Mouse (Mus musculus) layer of hippocampus, adult 9-10 months (tissue): Measurements from ENCODE around the gene F8.
"Not testable (repeated sequence)": the region's sequence is repeated elsewhere in the genome, so short reads cannot be mapped to it uniquely, and the experiment has no call there.

ENCODE experiments used
- DNase-seq: peaks from one replicate; pipeline ENCODE4 v3.0.0; 2022; ENCODE audit warnings: low spot score

Gene F8

DNA sequence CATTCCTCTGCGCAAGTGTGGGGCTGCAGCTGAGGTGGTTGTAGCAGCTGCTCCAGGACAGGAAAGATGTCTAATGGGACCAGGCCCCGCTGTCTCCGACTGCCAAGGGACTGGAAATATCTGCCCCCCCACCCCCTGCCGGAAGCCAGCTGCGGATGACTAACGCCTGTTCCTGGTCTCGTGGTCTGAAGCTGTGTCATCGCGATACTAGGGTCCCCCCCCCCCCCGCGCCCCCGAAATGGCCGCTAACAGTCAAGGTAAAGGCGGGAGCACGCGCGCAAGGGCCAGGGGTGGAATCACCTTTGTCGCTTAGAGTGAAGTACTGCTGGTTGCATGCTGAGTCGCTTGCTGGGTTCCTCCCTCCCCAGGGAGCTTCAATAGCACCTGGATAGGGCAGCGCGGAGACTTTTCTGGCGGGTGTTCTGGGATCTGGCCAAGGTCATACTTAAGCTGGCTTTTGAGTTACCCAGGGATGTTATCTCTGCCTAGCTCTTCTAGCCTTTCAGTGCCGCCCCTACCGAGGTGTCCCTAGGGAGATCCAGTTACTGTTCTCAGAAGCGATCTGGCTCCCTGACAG, at the start of gene F8, which contains the start of gene Fundc2:
Gene F8, minus strand, starts transcription at position 421 of the 577 bp plus-strand sequence.
Gene Fundc2, plus strand, starts transcription at position 205 of the 577 bp plus-strand sequence.
- peak; percentile 1 for DNase-seq

DNA sequence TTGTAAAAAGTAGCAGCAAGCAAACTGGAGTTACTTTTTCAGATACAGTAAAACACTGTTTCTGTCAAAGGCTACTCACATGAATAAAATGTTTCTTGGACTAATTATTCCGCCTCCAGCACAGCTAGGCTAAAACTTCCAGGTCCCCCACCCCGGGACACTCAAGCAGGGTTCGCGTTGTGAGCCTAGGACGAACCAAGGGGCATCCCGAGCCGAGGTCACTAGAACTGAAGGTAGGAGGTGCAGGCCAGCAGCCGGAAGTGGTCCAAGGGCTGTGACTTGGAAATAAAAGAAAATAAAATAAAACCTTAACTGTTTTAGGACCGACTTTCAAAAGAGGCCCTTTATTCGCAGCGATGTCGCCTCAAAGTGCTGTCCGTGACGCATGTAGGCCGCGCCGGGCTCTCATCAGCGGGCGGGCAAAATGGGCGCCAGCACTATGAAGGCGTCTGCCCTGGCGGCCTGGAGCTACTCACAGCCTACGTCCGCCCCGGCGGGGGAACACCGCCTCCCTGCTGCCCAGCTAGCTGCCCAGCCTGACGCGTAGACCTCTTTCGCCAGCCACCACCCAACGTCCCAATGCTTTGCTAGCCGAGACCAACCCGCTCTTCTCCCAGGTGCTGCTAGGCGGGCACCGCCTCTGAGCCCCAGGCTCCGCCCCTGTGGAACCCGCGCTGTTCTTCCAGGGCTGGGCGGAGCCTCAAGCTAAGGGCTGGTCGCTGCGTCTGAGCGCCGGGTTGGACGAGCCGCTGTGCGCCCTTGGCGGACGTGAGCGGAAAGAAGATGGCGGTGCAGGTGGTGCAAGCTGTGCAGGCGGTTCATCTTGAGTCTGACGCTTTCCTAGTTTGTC, 33.7 kb upstream of the F8 start, which contains the start of the genes Cmc4, Mtcp1 and Brcc3:
Gene Cmc4, minus strand, starts transcription at position 649 of the 850 bp plus-strand sequence.
Gene Mtcp1, minus strand, starts transcription at position 653 of the 850 bp plus-strand sequence.
Gene Brcc3, plus strand, starts transcription at position 693 of the 850 bp plus-strand sequence.
- peak; percentile 62 for DNase-seq

DNA sequence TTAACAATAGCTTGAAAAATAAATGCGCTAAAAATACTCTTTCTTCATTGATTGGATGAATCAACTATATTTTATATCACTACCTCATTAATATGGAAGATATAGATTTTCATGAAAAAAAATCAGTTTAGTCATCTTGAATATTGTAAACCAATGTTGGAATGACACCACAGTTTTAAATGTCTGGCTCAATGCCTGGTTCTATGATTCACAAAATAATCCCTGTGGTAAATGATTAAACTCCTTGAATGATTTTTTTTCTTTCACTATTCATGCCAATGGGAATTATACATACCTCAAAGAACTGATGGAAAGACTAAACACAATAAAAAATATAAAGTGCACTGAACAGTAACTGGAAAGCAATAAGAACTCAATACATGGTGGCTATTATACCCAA, 27.3 kb upstream of the F8 start:
- no peak for DNase-seq

DNA sequence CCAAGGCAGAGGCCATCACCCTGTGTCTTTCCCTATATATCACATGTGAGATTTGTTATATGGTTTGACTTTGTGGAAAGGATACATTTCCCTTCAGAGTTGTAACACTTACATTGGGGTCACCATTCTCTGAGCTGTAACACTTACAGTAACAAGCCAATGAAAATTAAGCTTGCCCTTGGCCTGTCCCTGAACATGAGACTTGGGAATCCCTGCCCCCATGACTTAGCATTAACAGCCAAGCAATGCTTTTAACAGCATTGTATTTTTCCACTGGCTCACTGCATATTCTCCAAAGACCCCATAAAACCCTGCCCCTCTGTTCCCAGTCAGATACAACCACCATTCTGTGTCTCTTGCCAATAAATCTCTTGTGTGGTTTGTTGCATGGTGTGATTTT, 20.9 kb upstream of the F8 start:
- no peak for DNase-seq

DNA sequence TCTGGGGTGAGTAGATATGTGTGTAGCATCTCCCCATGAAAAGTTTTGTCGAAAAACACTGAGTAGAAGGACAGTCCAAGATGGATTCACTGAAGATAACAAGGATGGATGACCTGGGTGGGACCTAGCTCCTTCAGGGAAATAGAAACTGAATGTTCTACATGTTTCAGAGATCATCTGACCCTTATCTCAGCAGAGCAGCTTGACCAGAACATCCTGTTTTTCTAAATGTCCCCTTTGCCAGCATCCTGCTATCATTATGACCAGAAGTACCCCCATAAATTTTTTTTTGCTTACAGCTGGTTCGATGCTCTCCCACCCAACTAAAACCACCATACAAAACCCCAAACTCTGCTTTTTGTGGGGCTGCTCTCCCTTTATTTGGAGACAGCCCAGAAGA, 20.3 kb upstream of the F8 start:
- no peak for DNase-seq

DNA sequence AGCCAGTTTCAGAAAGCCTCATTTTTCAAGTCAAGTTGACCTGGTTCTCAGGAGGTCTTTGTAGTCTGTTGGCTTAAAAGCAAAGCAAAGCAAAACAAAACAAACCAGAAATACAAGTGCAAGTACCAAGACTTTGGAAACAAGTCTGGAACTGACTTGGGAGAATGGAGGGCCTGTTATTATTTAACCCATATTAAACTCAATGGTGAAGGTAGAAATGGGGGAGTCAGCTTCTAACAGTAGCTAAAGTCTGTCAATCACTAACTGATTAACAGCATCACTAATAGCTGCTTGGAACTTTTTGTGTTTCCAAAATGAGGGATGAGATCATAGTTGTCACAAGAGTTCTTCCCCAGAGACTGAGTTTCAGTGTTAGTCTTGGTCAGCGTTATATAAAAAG, 17.1 kb upstream of the F8 start:
- DNase-seq, result no peak

DNA sequence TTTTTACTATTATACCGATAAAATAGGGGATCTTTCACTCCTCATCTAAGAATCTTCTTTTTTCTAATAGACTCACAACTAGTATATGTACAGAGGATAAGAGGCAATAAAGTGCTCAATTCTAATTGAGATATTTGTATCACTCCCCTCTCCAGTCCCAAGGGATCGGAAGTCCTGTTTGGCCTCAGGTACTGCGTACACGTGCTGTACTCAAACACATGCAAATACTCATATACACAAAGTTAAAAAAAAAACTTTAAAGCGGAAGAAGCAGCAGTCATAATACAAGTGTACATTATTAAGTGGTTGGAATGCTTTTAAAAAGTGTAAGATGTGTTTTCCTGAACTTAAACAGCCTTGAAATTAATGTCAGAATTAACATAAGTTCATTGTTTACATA, 716 bp downstream of the F8 start:
- DNase-seq, result no peak

DNA sequence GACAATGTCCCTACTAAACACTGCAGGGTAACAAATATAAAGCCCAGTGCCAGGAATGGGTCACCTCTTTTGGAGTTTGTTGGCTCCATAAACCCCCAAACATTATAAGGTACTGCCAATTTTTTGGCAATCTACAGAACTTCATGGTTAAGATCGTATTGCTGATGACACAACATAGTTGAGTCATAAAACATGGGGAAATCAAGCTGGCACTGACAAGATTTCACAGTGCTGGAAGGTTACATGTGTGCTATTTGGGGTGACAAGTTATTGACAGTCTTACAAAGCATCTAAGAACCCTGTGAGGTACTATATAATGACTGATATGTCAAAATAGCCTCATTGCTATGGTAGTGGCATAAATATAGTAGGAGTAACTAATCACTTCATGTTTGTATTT, 1.2 kb downstream of the F8 start:
- DNase-seq, result no peak

DNA sequence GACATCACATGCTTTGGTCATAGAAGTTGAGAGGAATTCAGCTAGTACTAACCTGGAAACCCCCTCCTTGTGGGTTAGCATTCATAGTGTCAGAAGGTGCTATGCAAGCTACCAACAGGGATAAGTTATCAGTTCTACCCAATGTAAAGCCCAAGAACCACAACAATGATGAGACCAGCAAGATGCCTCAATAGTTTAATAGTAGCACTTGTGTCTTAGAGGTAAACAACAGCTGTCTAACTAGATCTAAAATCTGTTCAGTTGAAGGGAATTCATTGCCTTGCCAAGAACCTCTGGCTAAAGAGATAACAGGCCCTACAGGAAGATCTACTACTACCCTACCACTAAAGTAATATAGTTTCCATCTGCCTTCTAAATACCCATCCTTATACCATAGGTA, 5.6 kb downstream of the F8 start:
- DNase-seq, result no peak

DNA sequence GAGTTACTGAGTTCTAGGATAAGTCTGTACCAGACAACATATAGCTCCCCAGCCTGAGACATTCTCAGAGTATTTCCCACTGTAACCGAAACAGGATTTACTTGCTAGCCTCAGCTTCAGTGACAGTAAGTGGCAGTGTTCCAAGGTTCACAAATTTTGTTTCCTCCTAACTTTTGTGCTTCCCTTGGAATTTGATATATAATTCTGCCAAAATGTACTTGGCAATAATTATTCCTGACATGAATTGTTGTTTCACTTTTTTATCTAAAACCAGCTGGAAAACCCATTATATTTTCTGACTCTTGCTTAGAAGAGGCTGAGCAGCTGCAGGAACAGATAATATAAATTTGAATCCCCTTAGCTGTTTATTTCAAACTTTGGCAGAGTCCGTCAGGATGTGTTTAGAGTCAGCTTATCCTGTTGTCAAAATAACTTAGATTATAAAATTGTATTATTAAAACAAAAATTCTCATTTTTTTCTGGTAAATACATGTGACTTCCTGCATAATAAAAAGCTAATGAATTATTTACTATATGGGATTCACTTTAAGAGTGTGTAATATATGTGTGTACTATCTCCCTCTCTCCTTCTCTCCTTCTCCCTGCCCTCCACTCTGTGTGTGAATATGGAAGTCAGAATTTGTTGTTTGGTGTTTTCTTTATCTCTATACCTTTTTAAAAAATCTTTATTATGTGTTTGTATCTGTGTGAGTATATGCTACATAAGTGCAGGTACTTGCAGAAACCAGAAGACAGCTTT, 9.6 kb downstream of the F8 start:
- DNase-seq, result no peak

DNA sequence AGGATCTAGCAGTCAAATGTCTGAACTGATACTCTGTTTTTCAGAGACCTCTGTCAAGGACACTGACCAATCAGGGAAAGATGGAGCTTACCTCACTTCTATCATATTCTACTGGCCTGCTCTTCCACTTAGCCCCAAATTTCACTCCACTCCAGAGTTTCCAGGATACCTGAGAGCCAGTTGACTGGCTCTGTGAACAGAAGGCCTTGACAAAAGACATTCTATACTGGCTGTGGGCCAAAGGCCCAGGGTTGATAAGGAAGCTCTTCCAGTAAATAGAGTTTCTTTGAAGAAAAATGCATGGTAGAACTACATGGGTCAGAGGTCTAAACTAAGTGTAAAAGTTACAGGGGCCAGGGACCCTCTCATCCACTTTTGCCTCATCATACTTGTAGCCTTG, 12.2 kb downstream of the F8 start:
- no peak for DNase-seq

DNA sequence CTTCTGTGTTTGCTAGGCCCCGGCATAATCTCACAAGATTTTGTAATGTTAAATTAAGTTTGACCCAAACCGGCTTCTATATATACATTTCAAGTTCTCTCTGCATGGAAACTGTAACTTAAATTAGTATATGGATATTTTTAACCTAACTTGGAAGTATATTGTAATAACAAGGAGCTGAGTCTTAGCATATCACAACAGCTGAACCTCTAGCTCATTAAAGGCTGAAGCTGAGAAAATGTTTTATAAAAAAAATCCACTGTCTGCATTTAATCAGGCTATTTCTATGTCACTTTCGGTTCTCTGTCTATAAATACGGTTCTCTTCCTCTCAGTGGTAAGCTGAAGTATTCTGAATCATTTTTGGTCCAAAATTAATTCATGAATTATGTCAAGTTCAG, 58.9 kb downstream of the F8 start:
- DNase-seq, result no peak

DNA sequence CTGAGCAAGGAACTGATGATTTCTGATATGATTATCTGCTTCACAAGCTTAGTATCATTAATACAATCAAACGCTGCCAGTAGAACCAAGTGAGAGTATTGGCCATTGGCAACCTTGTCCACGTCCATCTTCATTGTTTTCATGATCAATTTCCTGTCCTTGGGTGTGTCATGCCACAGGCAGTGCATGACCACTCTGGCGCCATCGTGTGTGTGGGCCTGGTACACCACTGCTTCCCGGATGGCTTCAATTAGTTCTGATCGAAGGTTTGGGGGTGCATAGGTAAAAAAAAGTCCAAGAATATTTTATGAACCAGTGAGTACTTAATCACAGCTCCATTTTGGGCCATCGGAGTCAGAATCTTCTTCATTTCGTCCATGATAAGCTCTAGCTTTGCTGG, 110.7 kb downstream of the F8 start:
- no peak for DNase-seq

DNA sequence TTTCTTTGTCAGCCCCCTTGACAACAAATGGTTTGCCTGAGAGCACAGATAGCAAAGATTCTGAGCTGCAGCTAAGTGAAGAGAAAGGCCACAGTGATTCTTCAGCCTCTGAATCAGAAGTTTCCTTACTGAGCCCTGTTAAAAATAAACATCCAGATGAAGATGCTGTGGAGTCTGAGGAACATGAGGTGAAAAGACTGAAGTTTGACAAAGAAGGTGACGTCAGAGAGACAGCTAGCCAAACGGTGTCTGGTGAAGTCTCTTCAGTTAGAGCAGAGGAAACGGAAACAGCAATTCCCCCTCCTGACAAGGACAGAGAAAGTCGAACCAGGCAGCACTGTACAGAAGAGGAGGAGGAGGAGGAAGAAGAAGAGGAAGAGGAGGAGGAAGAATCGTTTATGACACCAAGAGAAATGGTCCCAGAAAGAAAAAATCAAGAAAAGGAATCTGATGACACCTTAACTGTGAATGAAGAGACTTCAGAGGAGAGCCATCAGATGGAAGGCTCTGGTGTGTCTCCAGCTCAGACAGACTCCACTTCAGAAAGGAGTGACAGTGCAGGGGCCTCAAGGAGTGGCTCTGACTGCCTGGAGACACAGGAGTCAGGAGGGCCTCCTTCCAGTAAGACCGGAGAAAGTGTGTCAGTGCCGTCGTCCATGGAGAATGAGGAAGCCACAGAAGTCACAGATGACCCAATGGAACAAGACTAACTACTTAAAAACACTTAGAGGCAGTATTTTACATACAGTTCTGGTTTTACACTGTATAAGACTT, 148.6 kb downstream of the F8 start:
- not testable (repeated sequence) for DNase-seq

DNA sequence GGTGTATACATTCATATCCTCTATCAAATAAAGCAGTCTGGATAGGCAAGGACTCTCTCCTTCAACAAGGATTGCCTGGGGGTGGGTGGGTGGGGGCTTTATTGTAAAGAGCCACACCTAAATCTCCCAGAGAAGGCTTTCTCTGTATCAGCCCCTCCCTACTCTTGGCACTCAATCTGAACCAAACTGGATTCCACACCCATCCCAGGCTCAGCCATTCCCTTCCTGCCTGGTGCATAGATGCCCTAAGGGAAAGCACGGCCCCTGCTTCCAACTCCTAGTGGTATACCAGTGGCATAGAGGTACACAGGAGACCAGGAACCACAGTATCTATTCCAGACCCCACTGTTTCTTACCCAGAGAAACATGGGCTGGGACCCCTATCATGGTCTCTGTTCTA, 151.0 kb downstream of the F8 start:
- DNase-seq, result no peak

DNA sequence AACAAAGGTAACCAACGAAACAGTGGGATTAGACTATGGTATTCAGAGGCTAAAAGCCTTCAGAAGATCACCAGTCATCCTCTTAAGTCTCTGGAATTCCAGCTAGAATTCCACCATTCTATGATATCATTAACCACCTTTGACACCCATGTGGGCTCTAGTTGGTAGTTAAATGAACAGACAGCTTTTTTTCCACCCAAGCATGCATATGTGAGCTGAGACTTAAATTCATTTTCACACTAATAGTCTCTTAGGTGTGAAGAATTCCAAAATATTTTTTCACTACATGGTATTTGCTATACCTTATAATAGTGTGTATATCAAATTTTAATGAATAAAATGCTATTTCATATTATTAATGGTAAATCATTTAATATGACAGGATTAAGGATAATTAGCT, 218.7 kb downstream of the F8 start, which contains the start of gene Smim9:
Gene Smim9, minus strand, starts transcription at position 101 of the 400 bp plus-strand sequence.
- no peak for DNase-seq

DNA sequence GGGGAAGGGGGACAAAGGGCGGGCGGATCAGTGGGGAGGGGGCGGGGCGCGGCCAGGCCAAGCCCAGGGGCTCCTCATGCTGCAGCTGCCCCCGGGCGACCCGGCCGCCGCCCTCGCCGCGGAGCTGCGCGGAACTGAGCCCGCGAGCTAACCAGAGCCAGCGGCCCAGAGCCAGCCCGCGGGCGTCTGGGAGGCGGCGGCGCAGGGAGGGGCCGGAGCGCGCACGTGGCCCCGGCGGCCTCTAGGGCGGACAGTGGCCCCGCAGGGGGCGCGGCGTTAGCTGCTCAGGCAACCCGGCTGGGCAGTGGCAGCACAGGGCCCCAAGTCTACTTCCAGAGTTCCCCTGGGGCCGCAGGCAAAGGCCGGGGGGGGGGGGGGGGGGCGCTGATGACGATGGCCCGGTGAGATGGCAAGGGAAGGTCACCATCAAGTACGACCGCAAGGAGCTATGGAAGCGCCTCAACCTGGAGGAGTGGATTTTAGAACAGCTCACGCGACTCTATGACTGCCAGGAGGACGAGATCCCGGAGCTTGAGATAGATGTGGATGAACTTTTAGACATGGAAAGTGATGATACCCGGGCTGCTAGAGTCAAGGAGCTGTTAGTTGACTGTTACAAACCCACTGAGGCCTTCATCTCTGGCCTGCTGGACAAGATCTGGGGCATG, 226.7 kb downstream of the F8 start:
- DNase-seq, result no peak

DNA sequence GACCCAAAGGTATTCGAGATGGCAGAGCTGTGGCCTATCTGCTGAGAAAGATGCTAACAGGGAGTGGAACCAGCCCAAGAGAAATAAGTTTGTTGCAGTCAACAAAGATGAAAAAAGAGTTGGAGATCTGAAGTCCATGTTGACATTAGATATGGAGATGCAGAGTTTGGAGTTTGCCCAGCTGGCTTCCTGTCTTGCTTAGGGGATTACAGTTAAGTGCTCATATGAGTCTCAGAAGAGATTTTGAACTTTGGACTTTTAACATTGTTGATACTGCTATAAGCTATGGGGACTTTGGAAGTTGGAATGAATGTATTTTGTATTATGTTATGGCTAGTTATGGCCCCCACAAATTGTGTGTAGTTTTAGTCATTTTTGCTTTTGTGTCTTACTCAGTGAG, 230.2 kb downstream of the F8 start:
- no peak for DNase-seq

DNA sequence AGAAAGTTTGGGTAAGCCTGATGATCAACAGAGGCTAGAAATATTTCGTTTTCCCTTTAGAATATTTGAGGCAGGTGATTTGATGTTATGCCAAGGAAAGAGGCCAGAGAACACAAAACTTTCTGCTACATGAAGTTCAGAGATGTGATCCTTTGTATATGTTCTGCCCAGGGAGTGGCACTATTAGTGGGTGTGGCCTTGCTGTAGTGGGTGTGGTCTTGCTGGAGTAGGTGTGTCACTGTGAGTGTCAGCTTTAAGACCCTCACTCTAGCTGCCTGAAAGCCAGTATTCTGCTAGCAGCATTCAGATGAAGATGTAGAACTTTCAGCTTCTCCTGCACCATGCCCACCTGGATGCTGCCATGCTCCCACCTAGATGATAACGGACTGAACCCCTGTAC, 232.1 kb downstream of the F8 start:
- DNase-seq, result no peak

DNA sequence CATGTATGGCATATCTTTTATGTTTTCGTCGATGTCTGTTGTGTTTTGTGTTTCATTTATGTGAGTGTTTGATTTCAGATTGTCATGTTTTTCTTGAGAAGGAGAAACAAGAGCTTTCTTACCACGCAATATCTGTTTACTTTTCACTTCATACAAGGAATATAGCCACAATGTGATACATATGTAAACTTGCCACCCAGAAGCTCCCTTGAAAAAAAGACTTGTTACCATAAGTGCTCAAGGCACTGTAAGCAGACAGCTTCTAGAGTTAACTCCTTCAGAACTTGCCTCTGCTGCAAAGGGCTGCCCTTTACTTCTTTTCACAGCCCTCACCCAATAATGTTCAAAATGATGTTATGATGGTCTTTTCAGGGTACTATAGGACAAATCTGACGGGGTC, 234.0 kb downstream of the F8 start:
- DNase-seq, result no peak

DNA sequence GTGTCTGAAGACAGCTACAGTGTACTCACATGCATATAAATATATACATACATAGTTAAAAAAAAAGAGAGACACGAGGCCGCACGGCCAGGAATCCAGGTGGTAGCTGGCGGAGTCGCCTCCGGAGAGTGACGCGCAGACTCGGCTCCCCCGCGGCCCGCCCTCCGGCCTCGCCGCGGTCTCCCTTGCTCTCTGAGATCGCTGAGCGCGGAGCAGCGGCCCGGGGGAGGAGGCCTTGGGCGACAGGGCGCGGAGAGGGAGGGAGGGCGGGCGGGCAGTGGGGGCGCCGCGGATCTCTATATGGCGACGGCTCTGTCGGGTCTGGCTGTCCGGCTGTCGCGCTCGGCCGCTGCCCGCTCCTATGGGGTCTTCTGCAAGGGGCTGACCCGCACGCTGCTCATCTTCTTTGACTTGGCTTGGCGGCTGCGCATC, 239.3 kb downstream of the F8 start:
- DNase-seq, result not testable (repeated sequence)
